Mouse (Mus musculus) layer of hippocampus, postnatal 36 days (tissue): ENCODE measurements around the gene Nos2. TPM values are rescaled to one million over a fixed set of nuclear protein-coding genes. Genes with fewer than 3 reads are reported as not detected.
"Not testable (repeated sequence)": the region's sequence is repeated elsewhere in the genome, so short reads cannot be mapped to it uniquely, and the experiment has no call there.

ENCODE experiments used
- DNase-seq, 2 experiments: peaks; one replicate each; pipeline ENCODE4 v3.0.0; 2022
- total RNA-seq, 2 experiments: library from RNA; stranded (reverse); gene quantifications; 2 replicates each; pipeline ENCODE4 v1.2.3; 2021

Nos2 gene
- total RNA-seq, 2 experiments from 2014 or later: 0.37 to 0.51 TPM

DNA sequence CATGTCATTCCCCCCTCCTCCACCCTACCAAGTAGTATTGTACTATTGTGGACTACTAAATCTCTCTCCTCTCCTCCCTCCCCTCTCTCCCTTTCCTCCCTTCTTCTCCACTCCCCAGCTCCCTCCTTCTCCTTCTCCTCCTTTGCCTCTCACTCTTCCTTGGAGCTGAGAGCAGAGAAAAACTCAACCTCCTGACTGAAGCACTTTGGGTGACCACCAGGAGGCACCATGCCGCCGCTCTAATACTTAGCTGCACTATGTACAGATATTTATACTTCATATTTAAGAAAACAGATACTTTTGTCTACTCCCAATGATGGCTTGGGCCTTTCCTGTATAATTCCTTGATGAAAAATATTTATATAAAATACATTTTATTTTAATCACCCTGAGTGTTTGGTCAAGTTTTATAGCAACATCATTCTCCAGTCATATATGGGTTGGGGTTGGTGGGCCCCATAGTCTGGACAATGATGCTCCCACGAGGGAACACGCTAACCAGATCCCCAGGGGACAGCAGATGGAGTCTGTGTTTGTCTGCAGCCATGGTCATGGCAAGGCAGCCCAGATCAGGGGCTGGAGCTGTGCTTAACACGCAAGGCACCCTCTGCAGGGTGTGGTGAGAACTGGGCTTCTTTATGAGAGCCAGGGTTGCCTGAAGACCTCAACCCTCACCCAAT lies 39.4 kb downstream of the Nos2 start:
- no peak for DNase-seq

GRCm38 (mm10) chr11:78961221-78961620 lies 40.6 kb downstream of the Nos2 start:
- DNase-seq: no peak

DNA sequence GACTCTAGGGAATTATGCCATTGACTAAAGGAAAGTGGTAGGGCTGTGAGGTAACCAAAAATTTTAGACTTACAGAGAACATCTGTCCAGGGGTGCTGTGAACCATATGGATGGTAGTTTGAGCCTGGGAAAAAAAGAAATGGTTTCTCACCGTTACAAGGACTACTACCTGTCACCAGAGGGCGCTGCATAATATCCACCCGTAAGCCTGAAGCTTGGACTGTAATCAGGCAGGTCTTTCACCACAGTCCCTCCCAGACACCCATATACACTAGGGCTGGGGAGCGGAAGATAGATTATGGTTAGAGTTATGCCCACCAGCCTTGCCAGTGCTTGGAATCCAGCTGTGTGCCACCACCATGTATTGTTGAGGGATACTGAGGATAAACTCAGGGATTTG lies 46.8 kb downstream of the Nos2 start:
- peak in 1 of 2 experiments; percentile 23 for DNase-seq

DNA sequence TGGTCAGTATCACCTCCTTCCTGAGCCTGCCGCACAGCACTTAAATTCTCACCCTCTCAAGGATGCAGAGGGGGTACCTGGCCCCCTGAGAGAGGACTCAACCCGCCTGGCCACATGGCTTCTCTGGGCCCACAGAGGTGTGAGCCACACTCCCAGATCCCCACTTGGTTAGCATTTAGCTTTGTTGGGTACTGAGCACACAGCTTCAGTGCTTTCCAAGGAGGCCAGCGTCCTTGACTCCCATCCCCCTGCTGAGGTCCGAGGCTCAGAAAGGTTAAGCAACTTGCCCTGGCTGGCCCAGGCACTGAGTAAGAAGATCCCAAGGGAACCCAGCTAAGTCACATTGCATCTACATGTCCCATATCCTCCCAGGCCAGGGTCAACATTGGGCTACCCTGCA lies 47.5 kb downstream of the Nos2 start:
- no peak for DNase-seq

GRCm38 (mm10) chr11:78971096-78971495 lies 50.5 kb downstream of the Nos2 start:
- no peak for DNase-seq

DNA sequence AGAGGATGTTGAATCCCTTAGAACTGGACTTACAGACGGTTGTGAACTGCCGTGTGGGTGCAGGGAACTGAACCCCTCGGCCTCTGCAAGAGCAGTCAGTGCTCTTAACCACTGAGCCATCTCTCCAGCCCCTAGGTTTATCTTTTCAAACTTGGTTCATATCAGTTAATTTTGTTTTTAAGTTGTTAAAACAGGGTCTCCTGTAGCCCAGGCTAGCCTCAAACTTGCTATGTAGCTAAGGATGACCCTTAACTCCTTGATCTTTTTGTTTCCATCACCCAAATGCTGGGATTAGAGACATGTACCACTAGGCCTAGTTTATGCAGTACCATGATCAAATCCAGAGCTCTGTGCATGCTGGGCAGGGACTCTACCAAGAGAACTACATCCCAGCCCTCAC lies 51.2 kb downstream of the Nos2 start:
- no peak for DNase-seq

GRCm38 (mm10) chr11:78972328-78972727 lies 51.7 kb downstream of the Nos2 start:
- DNase-seq: no peak

DNA sequence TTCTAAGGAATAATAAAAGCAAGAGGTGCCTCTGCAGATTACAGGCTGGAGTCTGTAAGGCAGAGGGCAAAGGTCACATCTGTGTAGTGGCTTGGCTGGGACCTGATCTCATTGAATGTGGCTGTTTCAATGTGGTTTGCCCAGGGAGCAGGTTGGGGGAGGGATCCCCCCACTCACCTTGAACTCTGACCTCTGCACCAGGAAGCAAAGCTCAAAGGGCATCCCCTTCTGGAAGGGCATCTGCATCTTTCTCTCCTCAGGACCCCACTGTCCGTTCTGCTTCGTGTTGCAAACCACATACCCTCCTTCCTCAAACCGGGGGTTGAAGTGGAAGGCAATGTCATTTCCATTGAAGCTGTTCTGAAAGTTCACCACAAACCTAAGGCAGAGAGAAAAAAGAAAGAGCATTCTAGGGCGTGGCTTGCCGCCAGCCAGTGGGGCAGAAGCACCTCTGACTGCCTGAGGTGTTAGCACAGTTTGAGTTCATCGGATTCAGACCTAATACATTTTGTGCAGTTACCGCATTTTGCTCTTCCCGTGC lies 52.3 kb downstream of the Nos2 start:
- no peak for DNase-seq

DNA sequence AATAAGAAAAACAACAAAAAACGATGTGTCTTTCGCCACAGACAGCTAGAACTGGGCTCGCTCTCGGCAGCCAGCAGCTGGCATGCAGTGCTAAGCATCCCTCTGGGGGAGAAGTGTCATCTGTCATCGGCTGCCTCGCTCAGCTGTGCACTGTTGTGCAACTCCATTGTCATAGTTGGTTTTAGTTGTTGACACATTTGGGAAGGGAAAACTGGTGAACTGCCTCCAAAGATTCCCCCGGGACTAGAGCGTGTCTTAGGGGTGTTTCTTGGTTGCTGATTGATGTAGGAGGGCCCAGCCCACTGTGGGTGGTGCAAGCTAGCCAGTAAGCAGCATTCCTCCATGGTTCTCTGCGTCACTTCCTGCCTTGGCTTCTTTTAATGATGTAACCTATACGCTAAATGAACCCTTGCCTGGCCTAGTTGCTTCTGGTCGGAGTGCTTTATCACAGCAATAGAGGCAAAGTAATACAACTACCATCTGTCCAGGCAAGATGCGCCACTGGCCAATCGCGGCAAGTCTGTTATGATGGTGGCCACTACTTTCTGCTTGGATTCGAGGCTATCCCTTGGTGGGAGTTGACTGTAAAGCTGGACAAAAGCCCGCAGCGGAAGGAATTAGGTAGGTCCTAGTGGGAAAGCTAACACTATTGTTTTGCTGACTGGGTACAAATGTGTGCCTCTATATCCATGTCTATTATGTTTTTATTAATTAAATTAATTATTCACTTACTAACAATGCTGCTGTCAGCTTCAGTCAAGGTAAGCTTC lies 53.0 kb downstream of the Nos2 start:
- peak; percentile 38 to 59 for DNase-seq

GRCm38 (mm10) chr11:78976731-78977510 lies 56.3 kb downstream of the Nos2 start:
- DNase-seq: no peak

- DNase-seq: no peak
Measured at GRCm38 (mm10) chr11:78978176-78979019, 57.8 kb downstream of the Nos2 start.

DNA sequence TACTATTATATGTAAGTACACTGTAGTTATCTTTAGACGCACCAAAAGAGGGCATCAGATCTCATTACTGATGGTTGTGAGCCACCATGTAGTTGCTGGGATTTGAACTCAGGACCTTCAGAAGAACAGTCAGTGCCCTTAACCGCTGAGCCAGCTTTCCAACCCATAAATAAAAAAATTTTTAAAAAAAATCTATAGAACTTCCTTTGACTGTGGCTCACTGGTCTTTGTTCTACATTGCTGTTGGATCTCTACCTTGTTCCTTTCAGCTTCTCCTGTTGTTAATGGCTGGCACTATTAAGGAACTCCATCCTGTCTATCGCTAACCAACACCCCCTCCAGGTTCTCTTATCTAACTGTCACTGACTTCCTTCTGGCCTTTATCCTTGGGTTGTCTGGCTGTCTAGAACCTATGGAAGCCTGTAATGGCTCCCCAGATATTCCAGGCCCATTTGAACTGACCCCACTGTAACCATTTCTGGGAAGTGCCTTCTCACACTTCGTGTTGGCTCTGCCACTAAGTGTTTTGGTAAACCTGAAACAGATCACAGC lies 59.6 kb downstream of the Nos2 start:
- no peak for DNase-seq

DNA sequence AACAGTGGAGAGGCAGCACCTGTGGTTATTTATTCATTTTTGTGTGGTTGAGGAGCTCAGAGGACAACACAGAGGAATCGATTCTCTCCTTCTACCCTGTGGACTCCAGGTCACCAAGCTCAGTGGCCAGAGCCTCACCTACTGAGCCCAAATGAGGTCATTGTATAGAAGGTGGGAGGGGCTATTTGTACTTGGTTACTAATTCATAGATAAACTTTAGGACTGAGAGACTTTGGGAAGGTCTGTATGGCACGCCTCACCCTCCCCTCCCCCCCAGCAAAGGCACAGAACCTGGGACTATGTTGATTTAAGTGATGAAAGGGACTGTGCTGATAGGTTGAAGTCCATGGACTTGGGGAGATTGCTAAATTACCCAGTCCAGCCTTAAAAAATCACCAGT lies 61.5 kb downstream of the Nos2 start:
- no peak for DNase-seq

GRCm38 (mm10) chr11:78982513-78983291 lies 62.1 kb downstream of the Nos2 start:
- DNase-seq: no peak

DNA sequence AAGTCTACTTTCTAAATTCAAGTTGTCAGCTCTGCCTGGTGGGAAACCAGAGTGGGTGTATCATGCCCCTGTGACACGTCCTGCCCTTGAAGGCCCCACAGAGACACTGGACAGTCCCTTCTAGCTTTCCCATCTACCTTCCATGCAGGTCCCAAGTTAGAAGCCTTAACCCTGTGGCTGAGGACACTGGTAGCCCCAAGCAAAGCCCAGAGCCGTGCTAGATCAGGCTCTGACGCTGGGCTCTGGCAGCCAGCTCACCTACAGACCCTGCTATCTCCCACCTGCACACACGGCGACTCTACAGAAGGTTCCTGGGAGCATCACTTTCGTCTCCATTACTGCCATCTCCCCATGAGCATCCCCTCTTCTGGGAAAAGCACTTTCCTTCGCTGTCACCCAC lies 63.0 kb downstream of the Nos2 start:
- DNase-seq: no peak

- DNase-seq: no peak
Measured at GRCm38 (mm10) chr11:78984483-78985177, 64.0 kb downstream of the Nos2 start, which contains the start of gene Lgals9. Gene Lgals9 (minus strand): TSS chr11:78984946.

DNA sequence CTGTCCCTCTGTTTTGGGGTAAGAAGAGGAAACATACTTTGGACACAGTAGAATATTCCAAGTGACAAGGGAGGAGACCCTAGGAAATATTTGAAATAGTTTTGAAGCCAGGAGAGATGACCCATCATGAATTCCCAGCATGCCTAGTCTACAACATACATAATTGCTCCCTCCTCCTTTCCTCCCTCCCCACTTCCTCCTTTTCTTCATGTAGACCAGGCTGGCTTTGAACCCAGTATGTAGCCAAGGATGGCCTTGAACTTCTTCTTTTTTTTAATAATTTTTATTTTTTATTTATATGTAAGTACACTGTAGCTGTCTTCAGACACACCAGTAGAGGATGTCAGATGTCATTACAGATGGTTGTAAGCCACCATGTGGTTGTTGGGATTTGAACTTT lies 64.9 kb downstream of the Nos2 start:
- no peak for DNase-seq

- DNase-seq: no peak
Measured at GRCm38 (mm10) chr11:78986311-78987002, 65.9 kb downstream of the Nos2 start.

DNA sequence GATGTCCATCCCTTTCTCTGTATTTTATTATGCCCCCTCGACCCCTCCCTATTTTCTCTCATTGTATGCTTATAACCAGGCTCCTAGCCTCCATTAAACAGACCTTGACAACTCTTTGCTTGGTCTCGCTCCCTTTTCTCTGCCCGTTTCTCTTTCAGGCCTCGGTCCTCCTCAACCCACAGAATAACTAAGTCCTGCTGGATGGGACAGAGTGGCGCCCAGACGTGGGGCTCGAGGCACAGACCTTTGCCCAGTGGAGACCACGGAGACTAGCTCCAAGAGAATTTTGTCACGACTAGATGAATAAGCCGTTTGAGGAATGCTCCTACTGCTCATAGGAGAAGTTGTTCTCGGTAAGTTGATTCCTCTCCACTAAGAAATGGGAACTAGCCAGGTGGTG lies 68.6 kb downstream of the Nos2 start:
- not testable (repeated sequence) for DNase-seq

GRCm38 (mm10) chr11:78990096-78990495 lies 69.5 kb downstream of the Nos2 start:
- DNase-seq: no peak
